Mouse (Mus musculus) olfactory bulb, adult 2 months (tissue): Measurements from ENCODE around the gene Gsk3b.

Experiments used
- CTCF ChIP-seq: fragments of 200-500 bp; IDR thresholded peaks from 2 replicates; pipeline ENCODE4 v1.5.1; 2012; ENCODE audit warnings: low read depth, mild to moderate bottlenecking, low read length, moderate library complexity; ENCODE audit not compliant: insufficient read depth
- POLR2A ChIP-seq: fragments of 200-500 bp; IDR thresholded peaks from 2 replicates; pipeline ENCODE4 v1.6.1; 2012; ENCODE audit warnings: mild to moderate bottlenecking, low read depth, low read length, moderate library complexity; ENCODE audit not compliant: insufficient read depth

DNA sequence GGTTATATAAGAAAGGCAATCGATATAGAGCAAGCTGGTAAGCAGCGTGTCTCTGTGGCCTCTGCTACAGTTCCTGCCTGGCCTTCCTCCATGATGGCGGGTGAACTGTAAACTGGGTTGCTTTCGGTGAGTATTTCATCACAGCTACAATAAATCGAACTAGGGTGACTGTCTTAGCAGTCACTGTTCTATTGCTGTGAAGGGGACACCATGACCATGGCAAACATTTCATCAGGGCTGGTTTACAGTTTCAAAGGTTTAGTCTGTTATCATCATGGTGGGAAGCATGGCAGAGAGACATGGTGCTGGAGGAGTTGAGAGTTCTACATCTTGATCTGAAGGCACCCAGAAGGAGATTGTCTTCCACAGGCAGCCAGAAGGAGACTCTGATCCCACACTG is 191.0 kb downstream of the Gsk3b start:
- no peak for TF ChIP-seq POLR2A
- TF ChIP-seq CTCF: no peak
